Mouse (Mus musculus): ENCODE data around the gene Osbpl5. TPM values are rescaled to one million over a fixed set of nuclear protein-coding genes. Genes with fewer than 3 reads are reported as not detected.

The Osbpl5 gene
- total RNA-seq, 1 experiment: 13.6 TPM

- Histone ChIP-seq H3K27ac (ENCODE audit: insufficient read depth, low read depth, low read length, poor library complexity, severe bottlenecking) (no peak overlapping the region), H3K36me3 (ENCODE audit: control insufficient read depth, insufficient read depth, low read length, poor library complexity, severe bottlenecking) (no peaks in the 10 kb centered on the region), H3K9me3 (ENCODE audit: control insufficient read depth, insufficient read depth, low read depth, low read length) (no peaks in the 10 kb centered on the region), H3K4me3 (ENCODE audit: insufficient read depth in 1 of 2, low read depth in 1 of 2, low read length in 2 of 2, poor library complexity in 1 of 2, severe bottlenecking in 1 of 2) (no peak overlapping the region), H3K9ac (ENCODE audit: insufficient read depth, low read depth, low read length, poor library complexity, severe bottlenecking) (no peak overlapping the region), H3K4me1 (ENCODE audit: control insufficient read depth in 2 of 2, insufficient read depth in 2 of 2, low read length in 2 of 2, poor library complexity in 1 of 2) (no peaks in the 10 kb centered on the region)
- TF ChIP-seq CHD2 (IDR thresholded peaks at IDR 0.05; ENCODE audit: low read depth, low read length): no peak
- 0 out of 2 replicates have a peak, but pooled peaks have one; percentile 10 for TF ChIP-seq ZNF384 (IDR thresholded peaks at IDR 0.05; ENCODE audit: low read depth, low read length)
- TF ChIP-seq ZC3H11A (IDR thresholded peaks at IDR 0.05; ENCODE audit: borderline replicate concordance, low read depth, low read length): peak; percentile 100
- no peak for TF ChIP-seq MAFK (IDR thresholded peaks at IDR 0.05; ENCODE audit: insufficient read depth, low read depth, low read length)
- no peak for TF ChIP-seq HCFC1 (IDR thresholded peaks at IDR 0.05; ENCODE audit: borderline replicate concordance, insufficient read depth, low read length)
- DNase-seq (ENCODE audit: low read depth, low spot score): peak; percentile 95
- in situ Hi-C loops (cut with MboI; ENCODE audit: low sequenced_read_pairs in 2 of 2, unreplicated experiment in 2 of 2): loop anchor here (5.0 to 10.0 kb wide), 2 partner anchors 45 to 58 kb away; partner anchors contain the start of gene Mrgprg (in 1 of the 2)
Observed at GRCm38 (mm10) chr7:143706697-143707438, 49.9 kb downstream of the Osbpl5 start.

DNA sequence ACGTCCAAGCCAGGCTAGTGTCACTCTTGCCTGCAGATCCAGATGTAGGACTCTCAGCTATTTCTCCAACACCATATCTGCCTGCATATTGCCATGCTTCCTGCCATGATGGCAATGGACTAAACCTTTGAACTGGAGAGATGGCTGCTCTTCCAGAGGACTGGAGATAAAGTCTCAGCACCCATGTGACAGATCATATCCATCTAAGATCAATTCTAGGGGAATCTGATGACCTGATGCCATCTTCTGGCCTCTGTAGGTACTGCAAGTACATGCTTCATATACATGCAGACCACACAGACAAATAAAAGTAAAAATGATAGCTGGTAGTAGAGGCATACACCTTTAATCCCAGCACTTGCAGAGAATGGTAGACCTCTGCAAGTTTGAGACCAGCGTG is 60.6 kb downstream of the Osbpl5 start:
- H3K9ac ChIP-seq (ENCODE audit: insufficient read depth, low read depth, low read length, poor library complexity, severe bottlenecking): no peak overlapping the region
- in situ Hi-C loops (cut with MboI; ENCODE audit: low sequenced_read_pairs in 2 of 2, unreplicated experiment in 2 of 2): loop anchor here in 1 of 2 experiments (10.0 kb wide), 1 partner anchor 91 kb away; the partner anchor contains the start of gene Cars
- no peak overlapping the region for H3K27ac ChIP-seq (ENCODE audit: insufficient read depth, low read depth, low read length, poor library complexity, severe bottlenecking)
- H3K9me3 ChIP-seq (ENCODE audit: control insufficient read depth, insufficient read depth, low read depth, low read length): no peaks in the 10 kb centered on the region
- no peak overlapping the region for H3K4me3 ChIP-seq (ENCODE audit: insufficient read depth in 1 of 2, low read depth in 1 of 2, low read length in 2 of 2, poor library complexity in 1 of 2, severe bottlenecking in 1 of 2)
- H3K36me3 ChIP-seq (ENCODE audit: control insufficient read depth, insufficient read depth, low read length, poor library complexity, severe bottlenecking): no peaks in the 10 kb centered on the region
- DNase-seq (ENCODE audit: low read depth, low spot score): peak; percentile 69
- TF ChIP-seq MAFK (IDR thresholded peaks at IDR 0.05; ENCODE audit: insufficient read depth, low read depth, low read length) (no peak), ZC3H11A (IDR thresholded peaks at IDR 0.05; ENCODE audit: borderline replicate concordance, low read depth, low read length) (peak; percentile 96)
- H3K4me1 ChIP-seq (ENCODE audit: control insufficient read depth in 2 of 2, insufficient read depth in 2 of 2, low read length in 2 of 2, poor library complexity in 1 of 2): no peaks in the 10 kb centered on the region

DNA sequence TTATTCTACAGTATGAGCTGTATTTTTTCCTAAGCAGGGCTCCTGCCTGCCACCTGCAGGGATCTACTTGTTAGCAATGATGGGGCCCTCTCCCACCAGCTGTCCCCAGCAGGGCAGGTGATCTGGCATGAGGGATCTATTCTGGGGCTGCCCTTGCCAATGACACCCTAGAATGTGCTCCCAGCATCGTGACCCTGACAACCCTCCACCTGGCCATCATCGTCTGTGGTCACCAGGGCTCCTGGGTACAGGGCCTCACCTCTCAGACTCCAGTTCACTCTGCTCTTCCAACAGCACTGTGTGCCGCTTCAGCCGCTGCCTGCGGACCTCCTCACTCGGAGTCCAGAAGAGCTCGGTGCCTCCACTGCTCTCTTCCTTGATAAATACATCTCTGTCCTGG is 62.2 kb downstream of the Osbpl5 start:
- no peaks in the 10 kb centered on the region for H3K9me3 ChIP-seq (ENCODE audit: control insufficient read depth, insufficient read depth, low read depth, low read length)
- in situ Hi-C loops (cut with MboI; ENCODE audit: low sequenced_read_pairs in 2 of 2, unreplicated experiment in 2 of 2): loop anchor here (5.0 to 10.0 kb wide), 2 partner anchors 77 to 90 kb away; partner anchors contain the start of gene Cars (in 1 of the 2)
- no peak overlapping the region for H3K4me3 ChIP-seq (ENCODE audit: insufficient read depth in 1 of 2, low read depth in 1 of 2, low read length in 2 of 2, poor library complexity in 1 of 2, severe bottlenecking in 1 of 2)
- no peak for TF ChIP-seq ZNF384 (IDR thresholded peaks at IDR 0.05; ENCODE audit: low read depth, low read length)
- DNase-seq (ENCODE audit: low read depth, low spot score): no peak
- no peaks in the 10 kb centered on the region for H3K4me1 ChIP-seq (ENCODE audit: control insufficient read depth in 2 of 2, insufficient read depth in 2 of 2, low read length in 2 of 2, poor library complexity in 1 of 2)
- no peaks in the 10 kb centered on the region for H3K36me3 ChIP-seq (ENCODE audit: control insufficient read depth, insufficient read depth, low read length, poor library complexity, severe bottlenecking)
- no peak overlapping the region for H3K27ac ChIP-seq (ENCODE audit: insufficient read depth, low read depth, low read length, poor library complexity, severe bottlenecking)
- H3K9ac ChIP-seq (ENCODE audit: insufficient read depth, low read depth, low read length, poor library complexity, severe bottlenecking): no peak overlapping the region

DNA sequence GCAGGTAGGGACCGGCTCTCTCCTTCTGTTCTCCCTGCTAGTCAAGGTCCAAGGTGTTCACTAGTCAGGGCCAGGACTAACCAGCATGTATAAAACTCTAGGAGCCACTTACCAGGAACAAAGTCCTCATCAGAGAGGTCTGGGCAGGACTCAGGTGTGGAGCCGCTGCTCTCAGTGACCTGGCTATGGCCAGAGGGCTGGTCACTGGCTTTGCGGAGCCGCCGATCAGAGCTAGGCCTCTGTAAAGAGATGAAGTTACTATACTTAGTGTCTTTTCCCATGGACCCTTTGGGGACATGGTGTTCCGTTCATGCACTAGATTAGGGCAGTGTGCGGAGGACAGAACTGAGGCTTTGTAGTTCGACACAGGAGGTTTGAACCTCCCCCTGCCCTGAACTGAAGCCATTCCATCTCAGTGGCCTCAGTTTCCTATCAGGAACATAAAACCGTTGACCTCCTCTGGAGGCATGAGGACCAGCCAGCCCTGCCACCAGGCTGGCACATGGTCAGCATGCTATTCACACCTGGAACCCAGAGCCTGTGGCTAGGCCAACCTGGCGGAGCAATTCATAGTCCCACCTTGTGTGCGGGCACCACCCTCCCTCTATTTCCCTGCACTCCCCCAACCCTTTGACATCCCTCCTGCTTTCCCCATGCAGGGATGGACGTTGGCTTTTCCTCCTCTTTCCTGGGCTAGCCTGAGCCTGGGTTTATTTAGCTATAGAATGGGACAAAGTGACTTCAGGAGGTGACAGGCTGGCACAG is 63.9 kb downstream of the Osbpl5 start:
- no peaks in the 10 kb centered on the region for H3K36me3 ChIP-seq (ENCODE audit: control insufficient read depth, insufficient read depth, low read length, poor library complexity, severe bottlenecking)
- in situ Hi-C loops (cut with MboI; ENCODE audit: low sequenced_read_pairs in 2 of 2, unreplicated experiment in 2 of 2): loop anchor here (5.0 to 10.0 kb wide), 2 partner anchors 76 to 88 kb away; partner anchors contain the start of gene Cars (in 1 of the 2)

More for the DNA sequence above, 63.9 kb downstream of the Osbpl5 start:
- Histone ChIP-seq H3K9ac (ENCODE audit: insufficient read depth, low read depth, low read length, poor library complexity, severe bottlenecking) (no peak overlapping the region), H3K4me1 (ENCODE audit: control insufficient read depth in 2 of 2, insufficient read depth in 2 of 2, low read length in 2 of 2, poor library complexity in 1 of 2) (no peaks in the 10 kb centered on the region), H3K9me3 (ENCODE audit: control insufficient read depth, insufficient read depth, low read depth, low read length) (no peaks in the 10 kb centered on the region), H3K27ac (ENCODE audit: insufficient read depth, low read depth, low read length, poor library complexity, severe bottlenecking) (no peak overlapping the region), H3K4me3 (ENCODE audit: insufficient read depth in 1 of 2, low read depth in 1 of 2, low read length in 2 of 2, poor library complexity in 1 of 2, severe bottlenecking in 1 of 2) (no peak overlapping the region)
- no peak for DNase-seq (ENCODE audit: low read depth, low spot score)
- TF ChIP-seq ZNF384 (IDR thresholded peaks at IDR 0.05; ENCODE audit: low read depth, low read length): no peak

All from ES-E14 (cell line).